Mouse (Mus musculus): Measurements from ENCODE around the gene Grk2. TPM values are rescaled to one million over a fixed set of nuclear protein-coding genes. Genes with fewer than 3 reads are reported as not detected.

Grk2 gene
- total RNA-seq, 2 experiments from 2014 or later: 42.9 to 43.8 TPM

Small RNA genes lying within 50 kb of the gene (microRNA-seq; reads per million reads assigned to microRNA genes)
- not detected for gene Mir6985

Other genes starting within 250 kb of the Grk2 start
- gene Gstp3, start 246.7 kb downstream of the Grk2 start, total RNA-seq (2021): 1 to 10 TPM in 1 of 2 experiments, not detected in 1; 1.1 TPM
- gene Cabp2, start 224.6 kb downstream of the Grk2 start, total RNA-seq (2021): not detected
- 10 to 100 TPM; 22.9 to 23.9 TPM for gene Cdk2ap2, start 209.0 kb downstream of the Grk2 start, total RNA-seq (2021)
- 1 to 10 TPM; 6.1 to 7.3 TPM for gene Pitpnm1, start 206.2 kb downstream of the Grk2 start, total RNA-seq (2021)
- gene Aip, start 180.4 kb downstream of the Grk2 start, total RNA-seq (2021): 10 to 100 TPM; 49.9 to 61.1 TPM
- not detected for gene Gpr152, start 166.4 kb downstream of the Grk2 start, total RNA-seq (2021)
- not detected for gene Cabp4, start 162.2 kb downstream of the Grk2 start, total RNA-seq (2021)
- gene Coro1b, start 157.6 kb downstream of the Grk2 start, total RNA-seq (2021): 10 to 100 TPM; 73.6 to 74.5 TPM
- 1 to 10 TPM; 1.9 to 2.2 TPM for gene Ptprcap, start 152.6 kb downstream of the Grk2 start, total RNA-seq (2021)
- gene Rps6kb2, start 142.9 kb downstream of the Grk2 start, total RNA-seq (2021): 10 to 100 TPM; 34.7 to 38.0 TPM
- gene Carns1, start 130.7 kb downstream of the Grk2 start, total RNA-seq (2021): 10 to 100 TPM; 65.5 to 69.4 TPM
- gene Tbc1d10c, start 114.9 kb downstream of the Grk2 start, total RNA-seq (2021): 1 to 10 TPM; 5.1 to 5.2 TPM
- gene Ppp1ca, start 114.2 kb downstream of the Grk2 start, total RNA-seq (2021): 100 to 1,000 TPM; 432 to 472 TPM
- gene Rad9a, start 104.6 kb downstream of the Grk2 start, total RNA-seq (2021): 1 to 10 TPM; 7.3 to 8.3 TPM
- 1 to 10 TPM; 1.6 to 2.7 TPM for gene Clcf1, start 92.0 kb downstream of the Grk2 start, total RNA-seq (2021)
- not detected for gene AC109138.7, start 91.9 kb downstream of the Grk2 start, total RNA-seq (2021)
- 10 to 100 TPM; 31.4 to 34.3 TPM for gene Pold4, start 74.3 kb downstream of the Grk2 start, total RNA-seq (2021)
- gene Ssh3, start 37.0 kb downstream of the Grk2 start, total RNA-seq (2021): 1 to 10 TPM; 4.4 to 5.2 TPM
- 1 to 10 TPM; 2.2 to 2.6 TPM for gene Ankrd13d, start 23.1 kb downstream of the Grk2 start, total RNA-seq (2021)
- gene Kdm2a, start 92.1 kb upstream of the Grk2 start, total RNA-seq (2021): 10 to 100 TPM; 50.9 to 66.8 TPM
- 1 to 10 TPM; 4.4 to 5.2 TPM for gene Rhod, start 133.2 kb upstream of the Grk2 start, total RNA-seq (2021)
- 1 to 10 TPM in 1 of 2 experiments, under 1 TPM in 1; 0.86 to 1.0 TPM for gene Syt12, start 171.2 kb upstream of the Grk2 start, total RNA-seq (2021)
- under 1 TPM in 1 of 2 experiments, not detected in 1; 0.23 TPM for gene 2010003K11Rik, start 192.4 kb upstream of the Grk2 start, total RNA-seq (2021)
- gene Pcx, start 204.2 kb upstream of the Grk2 start, total RNA-seq (2021): 10 to 100 TPM; 22.7 to 34.8 TPM